Mouse (Mus musculus) liver, embryonic 14.5 days (tissue): ENCODE measurements around the gene Zfp704. TPM values are rescaled to one million over a fixed set of nuclear protein-coding genes. Genes with fewer than 3 reads are reported as not detected.

Source experiments
- ATAC-seq: fragments of 200-750 bp; cut with Nextera tagmentation; 2 replicates; pipeline ENCODE4 v1.8.0; 2017; ENCODE audit warnings: moderate number of reproducible peaks, mild to moderate bottlenecking, moderate library complexity; ENCODE audit not compliant: insufficient read depth
- DNase-seq, 3 experiments: peaks; one replicate each; pipeline ENCODE4 v3.0.0-alpha.2; 2012 to 2013; ENCODE audit warnings: low read depth in 3 of 3, low spot score in 3 of 3
- H3K27ac ChIP-seq: fragments of 300-500 bp; sonication (generic); 2 replicates; pipeline ENCODE4 v1.5.1; 2014; ENCODE audit warnings: moderate library complexity, mild to moderate bottlenecking, control low read depth, inconsistent platforms
- H3K27me3 ChIP-seq: fragments of 300-500 bp; sonication (generic); 2 replicates; pipeline ENCODE4 v1.6.1; 2014; ENCODE audit warnings: mild to moderate bottlenecking, low read length, moderate library complexity; ENCODE audit not compliant: control insufficient read depth, insufficient read depth
- H3K36me3 ChIP-seq: fragments of 300-500 bp; sonication (generic); replicated peaks from 2 replicates; pipeline ENCODE4 v1.6.1; 2014; ENCODE audit warnings: low read depth; ENCODE audit not compliant: control insufficient read depth, insufficient read depth
- H3K4me1 ChIP-seq, 2 experiments: fragments of 200-500 bp in 1 of 2; fragments of 300-500 bp in 1 of 2; sonication (generic) in 1 of 2; replicated peaks; 2 replicates each; pipeline ENCODE4 v1.6.1; 2012 to 2014; ENCODE audit warnings: antibody characterized with exemption in 1 of 2, inconsistent platforms in 1 of 2, low read length in 1 of 2; ENCODE audit not compliant: control insufficient read depth in 2 of 2, insufficient read depth in 2 of 2
- H3K4me2 ChIP-seq: fragments of 300-500 bp; sonication (generic); 2 replicates; pipeline ENCODE4 v1.6.1; 2014; ENCODE audit warnings: low read depth, mild to moderate bottlenecking, control low read depth, moderate library complexity
- H3K4me3 ChIP-seq, 2 experiments: fragments of 200-500 bp in 1 of 2; fragments of 300-500 bp in 1 of 2; sonication (generic) in 1 of 2; 2 replicates each; pipeline ENCODE4 v1.5.1; 2012 to 2014; ENCODE audit warnings: low read depth in 2 of 2, low read length in 2 of 2, mild to moderate bottlenecking in 2 of 2, control low read depth in 1 of 2, inconsistent platforms in 1 of 2, moderate library complexity in 1 of 2; ENCODE audit not compliant: insufficient read depth in 1 of 2
- H3K9ac ChIP-seq: fragments of 300-500 bp; sonication (generic); replicated peaks from 2 replicates; pipeline ENCODE4 v1.6.1; 2014; ENCODE audit warnings: mild to moderate bottlenecking, control low read depth, moderate library complexity
- H3K9me3 ChIP-seq: fragments of 300-500 bp; sonication (generic); 2 replicates; pipeline ENCODE4 v1.6.1; 2016; ENCODE audit warnings: low read length, mixed read lengths; ENCODE audit not compliant: control insufficient read depth
- CTCF ChIP-seq: IDR thresholded peaks from 2 replicates; pipeline ENCODE4 v1.5.1; 2016; ENCODE audit warnings: antibody characterized with exemption, low read depth, control low read depth
- EP300 ChIP-seq: IDR thresholded peaks from 2 replicates; pipeline ENCODE4 v1.6.1; 2016; ENCODE audit warnings: antibody characterized with exemption, low read depth
- WGBS: fragments of 180-500 bp; shearing (Covaris S2); extraction: QIAGEN DNeasy Blood & Tissue Kit; methylation state at CpG from one replicate; pipeline ENCODE4 v1.1.7; 2014; ENCODE audit not compliant: insufficient replicate concordance; 5-methylcytosine and 5-hydroxymethylcytosine counted together
- polyA plus RNA-seq, 2 experiments: library from polyadenylated mRNA; depleted of rRNA in 1 of 2; stranded (reverse) in 1 of 2; unstranded in 1 of 2; fragments of >200 nt; fragmentation: Nextera tagmentation in 1 of 2; extraction: Ambion mirVana in 1 of 2; gene quantifications; 2 replicates each; pipeline versions ENCODE4 v1.2.1 to v1.2.3; 2012 to 2014

Gene Zfp704
- polyA plus RNA-seq, 2 experiments = 0.94 to 1.1 TPM

GRCm38 (mm10) chr3:9499489-9499888 lies 110.4 kb downstream of the Zfp704 start:
- TF ChIP-seq EP300 = no peak
- no peak for TF ChIP-seq CTCF
- Histone ChIP-seq H3K27me3 (no peaks in the 10 kb centered on the region), H3K4me3 (no peak overlapping the region), H3K36me3 (no peaks in the 10 kb centered on the region), H3K9me3 (no peaks in the 10 kb centered on the region), H3K27ac (no peak overlapping the region), H3K9ac (no peak overlapping the region), H3K4me2 (peak overlapping the region; percentile 3; the same call in 1 of the 2 replicates), H3K4me1 (peaks cover 0 to 7% of the 10 kb centered on the region in 2 experiments; a peak in 2 of 4 replicates)
- no peak for ATAC-seq
- no peak for DNase-seq
- 11% methylated on average over 5 of the region's 5 CpGs for WGBS

- Histone ChIP-seq H3K4me2 (no peak overlapping the region), H3K4me3 (no peak overlapping the region), H3K4me1 (peaks cover 0 to 7% of the 10 kb centered on the region in 2 experiments; a peak in 2 of 4 replicates), H3K27me3 (no peaks in the 10 kb centered on the region), H3K9ac (no peak overlapping the region), H3K27ac (no peak overlapping the region), H3K9me3 (no peaks in the 10 kb centered on the region), H3K36me3 (no peaks in the 10 kb centered on the region)
- DNase-seq = no peak
- WGBS = 38% methylated on average over 5 of the region's 5 CpGs
- TF ChIP-seq CTCF = no peak
- TF ChIP-seq EP300 = no peak
- ATAC-seq = no peak
These were observed 112.6 kb downstream of the Zfp704 start for GRCm38 (mm10) chr3:9497260-9497659.

- no peak overlapping the region for H3K9ac ChIP-seq
- H3K9me3 ChIP-seq = no peaks in the 10 kb centered on the region
- 0 out of 4 replicates have a peak, but pooled peaks cover 0 to 2% of the 10 kb centered on the region in 2 experiments for H3K4me1 ChIP-seq
- H3K27me3 ChIP-seq = no peaks in the 10 kb centered on the region
- TF ChIP-seq EP300 = no peak
- TF ChIP-seq CTCF = no peak
- no peaks in the 10 kb centered on the region for H3K36me3 ChIP-seq
- DNase-seq = no peak
- H3K4me2 ChIP-seq = no peak overlapping the region
- WGBS = 67% methylated on average over 4 of the region's 4 CpGs
- no peak overlapping the region for H3K27ac ChIP-seq
- no peak for ATAC-seq
- H3K4me3 ChIP-seq = no peak overlapping the region
These were observed 118.1 kb downstream of the Zfp704 start for GRCm38 (mm10) chr3:9491766-9492283.

GRCm38 (mm10) chr3:9487644-9488043 lies 122.2 kb downstream of the Zfp704 start:
- 60% methylated on average over 4 of the region's 4 CpGs for WGBS
- no peak overlapping the region for H3K4me3 ChIP-seq
- H3K36me3 ChIP-seq = no peaks in the 10 kb centered on the region
- H3K4me1 ChIP-seq = peaks cover 0 to 6% of the 10 kb centered on the region in 2 experiments; a peak in 1 of 4 replicates
- H3K27me3 ChIP-seq = no peaks in the 10 kb centered on the region
- no peaks in the 10 kb centered on the region for H3K9me3 ChIP-seq
- no peak for TF ChIP-seq EP300
- no peak for TF ChIP-seq CTCF
- H3K27ac ChIP-seq = no peak overlapping the region
- H3K4me2 ChIP-seq = no peak overlapping the region
- ATAC-seq (no peak), DNase-seq (no peak)
- H3K9ac ChIP-seq = no peak overlapping the region

GRCm38 (mm10) chr3:9485506-9485905 lies 124.4 kb downstream of the Zfp704 start:
- Histone ChIP-seq H3K9me3 (no peaks in the 10 kb centered on the region), H3K9ac (no peak overlapping the region), H3K4me3 (no peak overlapping the region), H3K27me3 (no peaks in the 10 kb centered on the region), H3K4me1 (peaks cover 0 to 4% of the 10 kb centered on the region in 2 experiments; a peak in 2 of 4 replicates), H3K36me3 (no peaks in the 10 kb centered on the region), H3K27ac (no peak overlapping the region), H3K4me2 (no peak overlapping the region)
- TF ChIP-seq EP300 (no peak), CTCF (no peak)
- WGBS = 63% methylated on average over 3 of the region's 3 CpGs
- no peak for DNase-seq
- no peak for ATAC-seq
